Mouse (Mus musculus): Measurements from ENCODE around the gene Txndc2.

GRCm38 (mm10) chr17:65604315-65604714 lies 37.7 kb downstream of the Txndc2 start:
- TF ChIP-seq CTCF (IDR thresholded peaks at IDR 0.05; ENCODE audit: low read depth) (no peak), EP300 (IDR thresholded peaks at IDR 0.05; ENCODE audit: low read depth) (no peak)
